Mouse (Mus musculus) MN1 (cell line): ENCODE measurements around the gene Gm11634.

Source experiments
- DNase-seq: peaks from one replicate; pipeline ENCODE4 v3.0.0-alpha.2; 2016; ENCODE audit warnings: low spot score

Gene Gm11634

DNA sequence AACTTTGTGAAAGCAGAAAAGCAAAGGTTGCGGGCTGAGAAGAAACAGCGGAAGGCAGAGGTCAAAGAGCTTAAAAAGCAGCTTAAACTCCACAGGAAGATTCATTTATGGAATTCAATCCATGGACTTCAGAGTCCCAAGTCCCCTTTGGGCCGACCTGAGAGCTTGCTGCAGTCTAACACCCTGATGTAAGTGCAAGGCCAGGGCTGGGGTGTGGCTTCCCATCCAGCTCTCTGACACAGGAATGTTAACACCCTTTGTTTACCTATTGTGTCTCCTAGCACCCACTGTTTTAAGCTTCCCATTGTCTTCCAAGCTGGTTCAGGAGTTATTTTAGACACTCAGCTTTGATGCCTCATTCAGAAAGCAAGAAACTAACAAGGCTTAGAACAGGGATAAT, 30.6 kb downstream of the Gm11634 start:
- no peak for DNase-seq

DNA sequence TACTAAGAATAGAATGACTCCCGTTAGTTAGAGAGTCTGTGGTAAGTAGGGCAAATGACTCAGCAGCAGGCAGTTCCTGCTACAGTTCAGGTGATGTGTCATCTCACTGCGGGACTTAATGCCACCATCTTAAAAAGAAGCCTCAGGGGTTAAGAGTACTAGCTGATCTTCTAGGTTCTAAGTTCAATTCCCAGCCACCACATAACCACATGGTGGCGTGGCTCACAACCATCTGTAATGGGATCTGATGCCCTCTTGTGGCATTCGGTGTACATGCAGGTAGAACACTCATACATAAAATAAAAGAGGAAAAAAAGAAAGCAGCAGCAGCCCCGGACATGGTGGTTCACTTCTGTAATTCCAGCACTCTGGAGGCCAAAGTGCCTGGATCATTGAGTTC, 36.7 kb downstream of the Gm11634 start:
- DNase-seq = peak; percentile 72

GRCm38 (mm10) chr11:101556954-101557353, 42.1 kb downstream of the Gm11634 start:
- DNase-seq = peak; percentile 55

DNA sequence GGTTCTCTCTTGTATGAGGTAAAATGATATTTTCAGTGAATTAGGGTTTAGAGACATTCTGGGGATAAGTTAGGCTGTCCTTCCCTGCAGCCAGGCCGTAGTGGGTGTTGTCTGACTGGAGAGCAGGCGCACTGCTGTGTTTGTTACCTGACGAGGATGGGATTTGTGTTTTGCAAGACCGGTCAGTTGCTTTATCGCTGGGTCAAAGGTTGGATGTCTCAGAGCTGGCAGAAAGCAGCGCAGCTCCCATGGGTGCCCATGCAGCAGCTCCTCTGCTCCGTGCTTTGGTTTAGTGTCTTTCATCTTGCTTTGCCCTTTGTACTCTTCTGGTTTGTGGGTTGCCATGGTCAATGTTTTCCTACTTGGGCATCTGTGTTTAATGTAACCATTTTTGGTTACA, 42.5 kb downstream of the Gm11634 start:
- DNase-seq = no peak

GRCm38 (mm10) chr11:101553354-101553930, 45.6 kb downstream of the Gm11634 start:
- DNase-seq = no peak

- DNase-seq = peak; percentile 98
Measured at GRCm38 (mm10) chr11:101552476-101553300, 46.4 kb downstream of the Gm11634 start.

DNA sequence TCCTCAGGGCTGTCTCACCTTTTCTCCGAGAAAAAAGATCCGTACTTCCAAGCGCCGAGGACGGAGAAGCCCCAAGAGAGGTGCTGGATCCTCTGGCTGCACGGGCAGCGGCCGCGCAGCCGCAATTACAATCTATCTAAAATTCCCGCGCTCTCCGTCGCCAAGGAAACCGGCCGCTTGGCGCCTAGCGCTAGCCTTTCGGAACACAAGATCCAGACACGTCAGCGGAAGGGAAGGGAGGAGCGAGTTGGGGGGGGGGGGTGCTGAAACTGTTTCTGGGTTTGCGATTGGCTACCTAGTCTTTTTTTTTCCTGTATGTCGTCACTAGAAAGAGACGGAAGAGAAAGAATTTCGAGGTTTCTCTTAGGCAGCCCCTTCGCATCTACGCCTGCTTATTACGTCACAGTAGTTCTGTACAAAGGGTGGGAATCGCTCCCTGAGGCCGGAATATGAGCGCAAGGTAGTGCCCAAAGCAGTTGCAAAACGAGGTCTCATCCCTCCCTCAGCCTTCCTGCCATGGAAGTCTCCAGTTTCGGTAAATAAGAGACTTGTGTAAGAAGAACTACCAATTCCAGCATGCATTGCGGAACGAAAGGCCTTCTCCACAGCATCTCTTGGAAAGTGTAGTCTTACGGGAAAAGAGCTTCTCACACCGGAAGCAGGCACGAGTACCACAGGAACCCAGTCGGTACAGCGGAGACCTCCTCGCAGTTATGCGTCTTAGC, 47.1 kb downstream of the Gm11634 start, which contains the start of the genes Brca1 and Nbr1:
Gene Brca1, minus strand, starts transcription at position 205 of the 725 bp plus-strand sequence.
Gene Nbr1, plus strand, starts transcription at position 399 of the 725 bp plus-strand sequence.
- DNase-seq = peak; percentile 96

- no peak for DNase-seq
Measured at GRCm38 (mm10) chr11:101548526-101548925, 50.5 kb downstream of the Gm11634 start.

DNA sequence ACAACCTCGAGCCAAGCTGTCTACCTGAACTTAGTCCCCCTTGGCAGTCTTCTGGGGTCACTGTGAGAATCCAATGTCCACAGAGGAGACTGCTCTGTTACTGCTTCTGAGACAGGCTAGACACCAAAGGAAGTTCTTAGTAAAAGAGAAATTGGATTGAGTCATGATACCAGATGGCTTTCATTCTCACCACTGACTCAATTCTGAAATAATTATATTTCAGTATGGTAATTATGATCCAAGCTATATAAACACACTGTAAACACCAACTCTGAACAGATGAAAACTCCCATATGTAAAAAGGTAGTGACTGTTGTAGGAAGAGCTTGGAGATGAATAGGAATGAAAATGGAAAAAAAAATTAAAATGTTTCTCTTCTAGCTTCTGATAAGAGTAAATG, 54.9 kb downstream of the Gm11634 start:
- DNase-seq = no peak
